Mouse (Mus musculus) ES-E14 (cell line): ENCODE results near the gene Palld.

ENCODE experiments used
- CHD2 ChIP-seq: IDR thresholded peaks from 2 replicates; pipeline ENCODE4 v1.6.1; 2014; ENCODE audit warnings: mild to moderate bottlenecking, low read depth, low read length, inconsistent platforms
- MAFK ChIP-seq: IDR thresholded peaks from 2 replicates; pipeline ENCODE4 v1.6.1; 2014; ENCODE audit warnings: mild to moderate bottlenecking, low read depth, low read length, inconsistent platforms; ENCODE audit not compliant: insufficient read depth
- ZC3H11A ChIP-seq: IDR thresholded peaks from 2 replicates; pipeline ENCODE4 v1.6.1; 2012; ENCODE audit warnings: low read depth, mild to moderate bottlenecking, inconsistent platforms, low read length, borderline replicate concordance
- ZNF384 ChIP-seq: IDR thresholded peaks from 2 replicates; pipeline ENCODE4 v1.6.1; 2012; ENCODE audit warnings: low read depth, low read length, inconsistent platforms

DNA sequence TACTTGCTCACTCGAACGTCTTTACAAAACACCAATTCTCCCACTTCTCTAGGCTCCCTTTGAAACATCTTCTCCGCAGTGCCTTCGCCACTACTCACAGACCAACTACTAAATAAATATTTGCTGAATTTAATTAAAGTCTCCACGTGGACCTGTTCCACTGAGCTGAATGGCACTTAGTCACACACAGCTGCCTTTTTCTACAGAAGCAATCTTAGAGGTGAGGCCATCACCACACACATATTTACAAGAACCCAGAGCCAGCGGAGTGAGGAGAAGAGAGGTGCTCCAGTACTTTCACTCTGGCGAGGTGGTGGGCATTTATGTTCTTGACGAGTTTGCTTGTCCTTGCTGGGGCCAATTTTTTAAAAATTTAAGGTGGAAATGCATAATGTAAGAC lies 346.3 kb downstream of the Palld start:
- TF ChIP-seq ZNF384 (no peak), CHD2 (no peak), MAFK (no peak), ZC3H11A (no peak)
